Mouse (Mus musculus) heart, embryonic 13.5 days (tissue): ENCODE results near the gene Btbd2. TPM values are rescaled to one million over a fixed set of nuclear protein-coding genes. Genes with fewer than 3 reads are reported as not detected.
"Not testable (repeated sequence)": the region's sequence is repeated elsewhere in the genome, so short reads cannot be mapped to it uniquely, and the experiment has no call there.

ENCODE experiments used
- ATAC-seq: fragments of 200-750 bp; cut with Nextera tagmentation; 2 replicates; pipeline ENCODE4 v1.8.0; 2017; ENCODE audit warnings: moderate TSS enrichment; ENCODE audit not compliant: insufficient number of reproducible peaks, low FRiP score, low TSS enrichment; ENCODE audit errors: extremely low read depth
- H3K27ac ChIP-seq: fragments of 300-500 bp; sonication (generic); replicated peaks from 2 replicates; pipeline ENCODE4 v1.5.1; 2015; ENCODE audit warnings: moderate library complexity, mild to moderate bottlenecking, inconsistent platforms
- H3K27me3 ChIP-seq: fragments of 300-500 bp; sonication (generic); replicated peaks from 2 replicates; pipeline ENCODE4 v1.6.1; 2015; ENCODE audit warnings: mild to moderate bottlenecking, inconsistent platforms
- H3K36me3 ChIP-seq: fragments of 300-500 bp; sonication (generic); 2 replicates; pipeline ENCODE4 v1.6.1; 2015; ENCODE audit warnings: mild to moderate bottlenecking, inconsistent platforms
- H3K4me1 ChIP-seq: fragments of 300-500 bp; sonication (generic); 2 replicates; pipeline ENCODE4 v1.6.1; 2015; ENCODE audit warnings: inconsistent platforms
- H3K4me2 ChIP-seq: fragments of 300-500 bp; sonication (generic); 2 replicates; pipeline ENCODE4 v1.6.1; 2015; ENCODE audit warnings: inconsistent platforms, mild to moderate bottlenecking, moderate library complexity
- H3K4me3 ChIP-seq: fragments of 300-500 bp; sonication (generic); 2 replicates; pipeline ENCODE4 v1.5.1; 2015; ENCODE audit warnings: moderate library complexity, mild to moderate bottlenecking, inconsistent platforms
- H3K9ac ChIP-seq: fragments of 300-500 bp; sonication (generic); 2 replicates; pipeline ENCODE4 v1.6.1; 2015; ENCODE audit warnings: inconsistent platforms, mild to moderate bottlenecking, moderate library complexity
- H3K9me3 ChIP-seq: fragments of 300-500 bp; sonication (generic); 2 replicates; pipeline ENCODE4 v1.6.1; 2016; ENCODE audit warnings: inconsistent platforms
- WGBS: fragments of 180-500 bp; shearing (Covaris S2); methylation state at CpG from one replicate; pipeline ENCODE4 v1.1.7; 2015; ENCODE audit warnings: mixed read lengths; 5-methylcytosine and 5-hydroxymethylcytosine counted together
- polyA plus RNA-seq: library from polyadenylated mRNA; unstranded; fragments of >200 nt; fragmentation: Nextera tagmentation; extraction: Ambion mirVana; gene quantifications from 2 replicates; pipeline ENCODE4 v1.2.1, GENCODE M21; 2015

Btbd2 gene
- polyA plus RNA-seq, 1 experiment from 2014 or later = 50.9 TPM

DNA sequence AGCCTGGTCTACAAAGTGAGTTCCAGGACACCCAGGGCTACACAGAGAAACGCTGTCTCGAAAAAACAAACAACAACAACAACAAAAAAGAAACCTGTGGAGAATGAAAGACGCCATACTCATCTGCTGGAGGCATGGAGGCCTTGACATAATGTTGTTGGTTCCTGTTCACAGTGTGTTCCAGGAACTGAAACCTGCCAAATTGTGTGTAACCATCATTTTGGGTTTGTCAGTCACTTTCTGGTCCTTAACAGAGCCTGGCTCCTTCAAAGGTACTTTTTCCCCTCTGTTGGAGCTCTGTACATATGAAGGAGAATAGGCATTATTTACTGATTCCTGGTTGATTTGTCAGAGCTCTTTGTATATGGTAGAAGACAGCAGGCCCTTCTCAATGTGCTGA is 45.0 kb downstream of the Btbd2 start:
- no peaks in the 10 kb centered on the region for H3K9me3 ChIP-seq
- WGBS = 94% methylated on average over 3 of the region's 3 CpGs
- peaks cover 91% of the 10 kb centered on the region for H3K36me3 ChIP-seq
- H3K27me3 ChIP-seq = no peaks in the 10 kb centered on the region
- H3K4me2 ChIP-seq = no peak overlapping the region
- no peak overlapping the region for H3K9ac ChIP-seq
- H3K4me3 ChIP-seq = no peak overlapping the region
- no peak overlapping the region for H3K27ac ChIP-seq
- no peak for ATAC-seq
- peaks cover 5% of the 10 kb centered on the region; the same call in 1 of the 2 replicates for H3K4me1 ChIP-seq

DNA sequence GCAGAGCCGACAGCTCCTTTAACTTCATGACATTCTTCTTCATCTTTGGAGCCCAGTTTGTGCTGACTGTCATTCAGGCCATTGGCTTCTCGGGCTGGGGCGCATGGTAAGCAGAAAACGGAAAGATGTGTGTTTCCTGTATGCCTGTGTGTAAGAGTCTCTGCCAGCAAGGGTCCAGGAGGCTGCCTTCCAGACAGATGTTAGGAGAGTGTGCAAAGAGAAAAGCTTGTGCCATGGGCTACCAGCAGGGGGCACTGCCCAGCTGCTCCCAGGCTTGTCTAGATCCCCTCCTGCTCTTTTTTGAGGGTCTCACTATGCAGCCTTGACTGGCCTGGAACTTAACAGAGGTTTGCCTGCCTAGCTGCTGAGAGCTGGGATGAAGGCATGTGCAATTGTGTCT is 45.8 kb downstream of the Btbd2 start:
- 60% methylated on average over 4 of the region's 4 CpGs for WGBS
- Histone ChIP-seq H3K4me2 (no peak overlapping the region), H3K4me3 (no peak overlapping the region), H3K9me3 (no peaks in the 10 kb centered on the region), H3K36me3 (peaks cover 95% of the 10 kb centered on the region), H3K27me3 (no peaks in the 10 kb centered on the region), H3K27ac (no peak overlapping the region), H3K4me1 (peaks cover 5% of the 10 kb centered on the region; the same call in 1 of the 2 replicates), H3K9ac (no peak overlapping the region)
- ATAC-seq = no peak

DNA sequence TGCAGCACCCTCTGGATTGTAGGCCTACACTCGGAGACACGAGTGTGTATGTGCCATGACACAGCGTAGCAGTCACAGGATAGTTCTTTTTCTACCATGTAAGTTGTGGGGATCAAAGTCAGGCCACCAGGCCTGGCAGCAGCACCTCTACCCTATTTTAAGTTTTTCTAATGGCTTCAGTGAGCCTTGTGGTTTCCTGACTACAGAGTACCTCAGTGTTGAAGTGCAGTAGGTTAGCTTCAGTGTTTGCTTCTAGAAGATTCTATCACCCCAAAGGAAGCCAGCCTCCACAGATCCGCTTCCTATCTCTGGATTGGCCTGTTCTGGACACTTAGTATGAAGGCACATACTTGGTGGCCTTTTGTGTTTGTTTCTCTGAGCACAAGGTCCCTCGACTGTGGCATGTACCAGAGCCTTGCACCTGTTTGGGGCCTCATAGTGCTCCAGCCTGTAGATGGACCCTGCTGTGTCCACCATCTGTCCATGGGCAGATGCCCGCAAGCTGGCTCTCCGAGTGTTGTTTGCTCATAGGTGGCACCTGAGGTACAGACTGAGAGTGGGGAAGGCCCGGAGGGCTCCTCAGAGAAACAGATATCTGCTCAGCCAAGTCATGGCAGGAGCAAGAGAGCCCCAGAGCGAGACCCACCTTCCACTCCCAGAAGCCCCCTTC is 46.6 kb downstream of the Btbd2 start:
- no peak overlapping the region for H3K4me3 ChIP-seq
- H3K36me3 ChIP-seq = peaks cover 90% of the 10 kb centered on the region
- no peak overlapping the region for H3K27ac ChIP-seq
- no peaks in the 10 kb centered on the region for H3K27me3 ChIP-seq
- no peak overlapping the region for H3K9ac ChIP-seq
- H3K4me2 ChIP-seq = no peak overlapping the region
- ATAC-seq = no peak
- H3K4me1 ChIP-seq = peaks cover 5% of the 10 kb centered on the region; the same call in 1 of the 2 replicates
- no peaks in the 10 kb centered on the region for H3K9me3 ChIP-seq
- 87% methylated on average over 9 of the region's 9 CpGs for WGBS

DNA sequence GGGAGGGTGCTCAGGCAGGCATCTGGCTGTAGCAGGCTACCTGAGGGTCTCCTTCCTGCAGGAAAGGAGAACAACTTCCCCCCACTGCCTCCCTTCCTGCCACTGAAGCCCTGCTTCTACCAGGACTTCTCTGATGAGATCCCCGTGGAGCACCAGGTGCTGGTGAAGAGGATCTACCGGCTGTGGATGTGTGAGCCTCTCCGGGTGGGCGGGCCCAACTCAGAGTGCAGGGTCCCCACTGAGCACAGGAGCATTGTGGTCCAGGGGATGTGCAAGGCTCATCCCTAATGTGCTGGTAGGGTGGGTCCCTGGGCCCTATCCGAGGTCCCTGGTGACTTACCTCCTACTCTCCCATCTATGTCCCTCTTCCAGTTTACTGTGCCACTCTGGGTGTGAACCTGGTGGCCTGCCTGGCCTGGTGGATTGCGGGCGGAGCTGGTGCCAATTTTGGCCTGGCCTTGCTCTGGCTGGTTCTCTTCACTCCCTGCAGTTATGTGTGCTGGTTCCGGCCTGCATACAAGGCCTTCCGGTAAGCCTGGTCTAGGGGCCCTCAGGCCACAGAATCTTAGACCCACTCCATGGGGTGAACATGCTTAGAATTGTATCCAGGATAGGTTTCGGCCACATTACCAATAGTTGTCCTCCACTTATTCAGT is 47.5 kb downstream of the Btbd2 start:
- peaks cover 82% of the 10 kb centered on the region for H3K36me3 ChIP-seq
- no peak overlapping the region for H3K9ac ChIP-seq
- no peak overlapping the region for H3K27ac ChIP-seq
- no peak overlapping the region for H3K4me2 ChIP-seq
- 89% methylated on average over 10 of the region's 10 CpGs for WGBS
- no peaks in the 10 kb centered on the region for H3K9me3 ChIP-seq
- no peak overlapping the region for H3K4me3 ChIP-seq
- peaks cover 14% of the 10 kb centered on the region for H3K4me1 ChIP-seq
- H3K27me3 ChIP-seq = no peaks in the 10 kb centered on the region
- ATAC-seq = no peak

DNA sequence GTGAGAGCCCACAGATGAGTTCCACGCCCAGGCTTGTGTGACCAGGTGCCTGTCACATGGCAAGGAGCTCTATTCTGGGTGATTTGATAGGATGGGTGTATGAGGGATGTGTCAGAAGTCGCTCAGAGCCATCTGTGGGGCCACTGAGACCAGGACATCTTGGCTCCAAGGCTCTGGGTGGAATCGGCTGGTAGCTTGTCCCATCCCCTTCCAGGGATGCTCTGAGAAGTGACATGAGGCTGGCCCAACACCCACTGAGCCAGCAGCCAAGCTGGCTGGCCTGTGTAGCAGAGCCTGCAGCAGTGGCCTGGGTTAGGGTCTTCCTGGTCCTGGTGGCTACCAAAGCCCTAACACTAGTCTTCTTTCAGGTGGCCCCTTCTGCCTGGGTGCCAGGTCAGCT is 48.4 kb downstream of the Btbd2 start:
- no peaks in the 10 kb centered on the region for H3K27me3 ChIP-seq
- no peak overlapping the region for H3K4me2 ChIP-seq
- no peak overlapping the region for H3K4me3 ChIP-seq
- H3K9ac ChIP-seq = no peak overlapping the region
- ATAC-seq = no peak
- no peaks in the 10 kb centered on the region for H3K9me3 ChIP-seq
- H3K27ac ChIP-seq = no peak overlapping the region
- H3K36me3 ChIP-seq = peaks cover 72% of the 10 kb centered on the region
- 92% methylated on average over 3 of the region's 3 CpGs for WGBS
- peaks cover 24% of the 10 kb centered on the region for H3K4me1 ChIP-seq

DNA sequence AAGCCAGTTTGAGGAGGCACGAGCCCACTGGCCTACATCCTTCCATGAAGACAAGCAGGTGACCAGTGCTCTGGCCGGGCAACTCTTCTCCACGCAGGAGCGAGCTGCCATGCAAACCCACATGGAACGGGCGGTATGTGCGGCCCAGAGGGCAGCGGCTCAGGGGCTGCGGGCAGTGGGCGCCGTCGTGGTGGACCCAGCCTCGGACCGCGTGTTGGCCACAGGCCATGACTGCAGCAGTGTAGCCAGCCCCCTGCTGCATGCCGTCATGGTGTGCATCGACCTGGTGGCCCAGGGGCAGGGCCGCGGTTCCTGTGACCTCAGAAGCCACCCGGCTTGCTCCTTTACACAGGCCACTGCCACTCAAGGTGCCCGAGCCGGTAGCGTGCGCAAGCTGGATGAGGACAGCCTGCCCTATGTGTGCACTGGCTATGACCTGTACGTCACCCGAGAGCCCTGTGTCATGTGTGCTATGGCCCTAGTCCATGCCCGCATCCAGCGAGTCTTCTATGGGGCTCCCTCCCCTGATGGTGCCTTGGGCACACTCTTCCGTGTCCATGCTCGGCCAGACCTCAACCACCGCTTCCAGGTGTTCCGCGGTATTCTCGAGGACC is 50.0 kb downstream of the Btbd2 start:
- no peak overlapping the region for H3K27ac ChIP-seq
- no peaks in the 10 kb centered on the region for H3K27me3 ChIP-seq
- ATAC-seq = no peak
- H3K9ac ChIP-seq = no peak overlapping the region
- H3K4me3 ChIP-seq = no peak overlapping the region
- peaks cover 34% of the 10 kb centered on the region for H3K4me1 ChIP-seq
- H3K4me2 ChIP-seq = no peak overlapping the region
- H3K9me3 ChIP-seq = no peaks in the 10 kb centered on the region
- 94% methylated on average over 34 of the region's 34 CpGs for WGBS
- H3K36me3 ChIP-seq = peaks cover 56% of the 10 kb centered on the region

DNA sequence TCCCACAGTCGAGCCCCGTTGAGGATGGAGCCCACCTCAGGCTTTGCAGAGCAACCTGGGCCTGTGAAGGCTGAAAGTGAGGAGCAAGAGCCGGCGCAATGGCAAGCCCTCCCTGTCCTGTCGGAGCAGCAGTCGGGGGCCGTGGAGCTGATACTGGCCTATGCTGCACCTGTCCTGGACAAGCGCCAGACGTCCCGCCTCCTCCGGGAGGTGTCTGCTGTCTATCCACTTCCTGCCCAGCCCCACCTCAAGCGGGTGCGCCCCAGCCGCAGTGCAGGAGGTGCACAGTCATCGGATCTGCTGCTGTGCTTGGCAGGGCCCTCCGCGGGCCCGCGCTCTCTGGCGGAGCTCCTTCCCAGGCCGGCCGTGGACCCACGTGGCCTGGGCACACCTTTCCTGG is 50.6 kb downstream of the Btbd2 start:
- H3K4me3 ChIP-seq = no peak overlapping the region
- no peaks in the 10 kb centered on the region for H3K27me3 ChIP-seq
- peaks cover 51% of the 10 kb centered on the region for H3K36me3 ChIP-seq
- no peak for ATAC-seq
- H3K4me2 ChIP-seq = no peak overlapping the region
- 89% methylated on average over 23 of the region's 23 CpGs for WGBS
- H3K27ac ChIP-seq = no peak overlapping the region
- H3K9ac ChIP-seq = no peak overlapping the region
- peaks cover 34% of the 10 kb centered on the region for H3K4me1 ChIP-seq
- no peaks in the 10 kb centered on the region for H3K9me3 ChIP-seq

DNA sequence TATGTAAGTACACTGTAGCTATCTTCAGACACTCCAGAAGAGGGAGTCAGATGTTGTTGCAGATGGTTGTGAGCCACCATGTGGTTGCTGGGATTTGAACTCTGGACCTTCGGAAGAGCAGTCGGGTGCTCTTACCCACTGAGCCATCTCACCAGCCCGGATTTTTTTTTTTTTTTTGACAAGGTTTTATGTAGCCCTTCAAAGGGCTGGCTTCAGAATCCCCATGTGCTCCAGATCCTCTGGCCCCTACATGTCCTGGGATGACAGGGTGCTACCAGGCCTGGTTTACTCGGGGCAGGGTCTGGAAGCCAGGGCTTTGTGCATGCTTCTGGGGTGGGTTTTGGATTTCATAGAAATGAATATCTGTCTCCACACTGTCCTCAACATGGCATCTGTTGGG is 51.1 kb downstream of the Btbd2 start, which contains the start of gene Gm49322:
Gene Gm49322 (plus strand): TSS at position 301 of the 400 bp plus-strand sequence.
- ATAC-seq, H3K9me3 ChIP-seq, H3K4me3 ChIP-seq, H3K27me3 ChIP-seq, H3K27ac ChIP-seq: not testable (repeated sequence)
- Histone ChIP-seq H3K9ac (peak within 1 kb of the TSS; percentile 40; the same call in 1 of the 2 replicates), H3K4me2 (0 out of 2 replicates have a peak within 1 kb of the TSS, but pooled peaks have one; percentile 94), H3K4me1 (peaks cover 31% of the 10 kb centered on the region), H3K36me3 (peaks cover 48% of the 10 kb centered on the region)
- 75% methylated on average over 4 of the region's 4 CpGs for WGBS

DNA sequence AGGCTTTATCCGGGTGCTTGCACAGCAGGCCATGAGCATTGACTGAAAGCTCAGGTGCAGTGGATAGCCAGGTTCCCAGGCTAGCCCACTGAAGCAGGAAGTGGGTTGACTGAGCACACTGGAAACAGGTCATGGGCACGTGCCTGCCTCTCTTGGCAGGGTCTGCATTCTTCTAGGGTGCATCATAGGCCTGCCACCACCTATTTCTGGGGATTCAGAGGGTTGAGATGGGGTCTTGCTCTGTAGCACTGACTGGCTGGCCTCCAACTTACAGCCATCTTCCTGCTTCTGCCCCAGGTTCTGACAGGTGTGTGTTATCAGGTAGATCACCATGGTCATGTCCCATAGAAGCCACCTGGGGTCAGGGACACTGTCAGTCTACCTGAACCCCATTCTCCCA is 51.9 kb downstream of the Btbd2 start:
- Histone ChIP-seq H3K4me2 (0 out of 2 replicates have a peak overlapping the region, but pooled peaks have one; percentile 94), H3K4me1 (peaks cover 30% of the 10 kb centered on the region), H3K9ac (peak overlapping the region; percentile 40; the same call in 1 of the 2 replicates), H3K4me3 (no peak overlapping the region), H3K36me3 (peaks cover 41% of the 10 kb centered on the region), H3K9me3 (no peaks in the 10 kb centered on the region), H3K27me3 (no peaks in the 10 kb centered on the region), H3K27ac (no peak overlapping the region)
- WGBS = 81% methylated on average over 2 of the region's 2 CpGs
- ATAC-seq = no peak

DNA sequence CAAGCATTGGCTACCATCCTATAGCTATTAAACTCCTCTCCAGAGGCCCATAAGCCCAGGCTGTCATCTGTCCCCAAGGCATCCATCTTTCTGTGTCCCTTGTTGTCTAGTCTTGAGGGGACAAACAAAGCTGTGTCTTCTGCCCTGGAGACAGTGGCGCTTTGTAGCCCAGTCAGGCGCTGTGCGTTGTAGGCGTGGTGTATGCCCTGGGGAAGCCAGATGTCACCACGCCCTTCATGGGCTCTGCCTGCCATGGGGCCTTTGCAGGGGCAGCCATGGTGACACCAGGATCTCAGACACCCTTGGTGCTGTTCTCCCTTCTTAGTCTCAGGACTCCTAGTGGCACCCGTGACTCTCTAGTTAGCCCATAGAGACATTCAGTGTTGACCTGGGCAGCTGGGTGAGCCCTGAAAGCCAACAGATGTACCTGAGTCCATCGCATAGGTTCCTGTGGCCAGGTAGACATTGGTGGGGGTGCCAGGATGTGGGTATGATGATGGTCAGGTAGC is 52.8 kb downstream of the Btbd2 start:
- Histone ChIP-seq H3K27ac (peak overlapping the region; percentile 87), H3K4me2 (peak overlapping the region; percentile 94), H3K9me3 (no peaks in the 10 kb centered on the region), H3K4me1 (peaks cover 30% of the 10 kb centered on the region), H3K4me3 (peak overlapping the region; percentile 87), H3K27me3 (no peaks in the 10 kb centered on the region), H3K36me3 (peaks cover 33% of the 10 kb centered on the region), H3K9ac (peak overlapping the region; percentile 89)
- 84% methylated on average over 7 of the region's 7 CpGs for WGBS
- ATAC-seq = no peak

DNA sequence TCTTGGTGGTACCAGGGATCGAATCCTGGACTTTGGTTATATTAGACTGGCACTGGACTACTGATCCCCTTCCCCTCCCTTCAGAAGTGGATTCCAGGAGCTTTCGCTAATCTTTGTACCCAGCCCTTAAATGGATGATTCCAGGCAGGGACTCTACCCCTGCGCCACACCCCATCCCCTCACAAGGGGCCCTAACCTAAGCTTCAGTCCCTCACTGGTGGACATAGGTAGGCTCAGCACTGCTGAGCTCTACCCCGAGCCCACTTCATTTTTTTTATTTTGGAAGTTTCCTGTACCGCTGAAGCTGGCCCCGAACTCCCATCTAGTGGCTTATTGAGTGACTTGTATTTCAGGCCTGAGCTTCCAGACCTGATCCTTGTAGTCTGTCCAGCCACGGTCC is 53.5 kb downstream of the Btbd2 start:
- H3K4me1 ChIP-seq = peaks cover 30% of the 10 kb centered on the region
- 28% methylated on average over 7 of the region's 7 CpGs for WGBS
- peak overlapping the region; percentile 94 for H3K4me2 ChIP-seq
- no peaks in the 10 kb centered on the region for H3K27me3 ChIP-seq
- peak overlapping the region; percentile 87 for H3K27ac ChIP-seq
- no peak for ATAC-seq
- H3K36me3 ChIP-seq = peaks cover 26% of the 10 kb centered on the region
- H3K9me3 ChIP-seq = no peaks in the 10 kb centered on the region
- peak overlapping the region; percentile 89 for H3K9ac ChIP-seq
- peak overlapping the region; percentile 87 for H3K4me3 ChIP-seq
